Mouse (Mus musculus) CH12.LX (cell line): ENCODE data around the gene Pias1.

Experiments used
- BHLHE40 ChIP-seq: IDR thresholded peaks from 2 replicates; pipeline ENCODE4 v1.6.1; 2011; ENCODE audit warnings: mild to moderate bottlenecking, low read depth, low read length, improper control_type of control experiment
- CHD1 ChIP-seq: IDR thresholded peaks from 2 replicates; pipeline ENCODE4 v1.6.1; 2012; ENCODE audit warnings: low read depth, low read length, improper control_type of control experiment, inconsistent platforms
- CTCF ChIP-seq, 2 experiments: IDR thresholded peaks in 1 of 2; conservative IDR thresholded peaks in 1 of 2; 2 replicates each; pipeline ENCODE4 v1.5.1; 2011 to 2012; ENCODE audit warnings: low read depth in 2 of 2, low read length in 2 of 2, improper control_type of control experiment in 1 of 2, inconsistent platforms in 1 of 2, mild to moderate bottlenecking in 1 of 2, moderate library complexity in 1 of 2
- EP300 ChIP-seq: IDR thresholded peaks from 2 replicates; pipeline ENCODE4 v1.6.1; 2011; ENCODE audit warnings: low read length, improper control_type of control experiment
- POLR2A ChIP-seq: IDR thresholded peaks from 2 replicates; pipeline ENCODE4 v1.6.1; 2011; ENCODE audit warnings: low read depth, mild to moderate bottlenecking, improper control_type of control experiment, low read length
- SMC3 ChIP-seq: IDR thresholded peaks from 2 replicates; pipeline ENCODE4 v1.6.1; 2011; ENCODE audit warnings: low read depth, low read length, improper control_type of control experiment
- ZKSCAN1 ChIP-seq: IDR thresholded peaks from 2 replicates; pipeline ENCODE4 v1.6.1; 2012; ENCODE audit warnings: low read depth, inconsistent platforms, low read length, improper control_type of control experiment, borderline replicate concordance
- ZNF384 ChIP-seq: IDR thresholded peaks from 2 replicates; pipeline ENCODE4 v1.6.1; 2012; ENCODE audit warnings: low read depth, low read length, improper control_type of control experiment, inconsistent platforms

GRCm38 (mm10) chr9:63007371-63007770 is 19.6 kb upstream of the Pias1 start:
- TF ChIP-seq CTCF (conservative IDR thresholded peaks at IDR 0.05 in 1 of 2, IDR thresholded peaks at IDR 0.05 in 1 of 2; ENCODE audit: low read depth in 2 of 2, low read length in 2 of 2) (no peak), SMC3 (no peak), BHLHE40 (no peak), POLR2A (no peak), ZKSCAN1 (no peak), EP300 (no peak), CHD1 (no peak), ZNF384 (no peak)
